Mouse (Mus musculus) layer of hippocampus, adult 2 months (tissue): ENCODE results near the gene Pde1a. TPM values are rescaled to one million over a fixed set of nuclear protein-coding genes. Genes with fewer than 3 reads are reported as not detected.

Experiments used
- DNase-seq, 2 experiments: peaks; one replicate each; pipeline ENCODE4 v3.0.0; 2022; ENCODE audit warnings: low spot score in 2 of 2
- H3K27ac ChIP-seq: fragments of 200-600 bp; 2 replicates; pipeline ENCODE4 v1.8.1; 2022
- H3K4me3 ChIP-seq: fragments of 200-600 bp; 2 replicates; pipeline ENCODE4 v1.8.1; 2022; ENCODE audit warnings: mild to moderate bottlenecking
- CTCF ChIP-seq: fragments of 200-600 bp; conservative IDR thresholded peaks from 2 replicates; pipeline ENCODE4 v1.8.1; 2022; ENCODE audit warnings: antibody characterized with exemption, mild to moderate bottlenecking, moderate library complexity
- total RNA-seq, 2 experiments: library from RNA; stranded (reverse); gene quantifications; 2 replicates each; pipeline ENCODE4 v1.2.3; 2021

The Pde1a gene
- total RNA-seq, 2 experiments from 2014 or later = 144 to 153 TPM

- no peak for TF ChIP-seq CTCF
- no peak overlapping the region for H3K27ac ChIP-seq
These were observed 49.0 kb downstream of the Pde1a start for GRCm38 (mm10) chr2:80080090-80080821.

DNA sequence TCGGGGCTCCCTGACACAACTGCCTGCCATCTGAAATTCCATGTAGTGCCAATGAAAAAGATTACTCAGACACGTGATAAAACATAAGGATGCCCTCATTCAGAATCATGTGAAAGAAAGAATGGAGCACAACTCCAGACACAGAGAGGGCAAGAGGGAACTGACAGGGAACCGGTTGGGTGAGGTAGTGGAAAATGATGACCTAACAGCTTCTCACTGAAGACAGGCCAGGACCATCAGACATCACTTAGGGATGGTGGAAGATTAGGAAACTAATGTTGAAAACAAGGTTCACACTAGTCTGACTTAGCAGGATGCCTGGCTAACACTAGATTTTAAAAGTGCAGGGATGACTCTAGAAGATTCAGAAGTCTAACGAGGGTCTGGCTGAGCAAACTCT is 49.6 kb downstream of the Pde1a start:
- no peak for DNase-seq
- Histone ChIP-seq H3K4me3 (no peak overlapping the region), H3K27ac (no peak overlapping the region)
- no peak for TF ChIP-seq CTCF

More at GRCm38 (mm10) chr2:80080090-80080821, 49.0 kb downstream of the Pde1a start:
- H3K4me3 ChIP-seq = no peak overlapping the region
- no peak for DNase-seq

GRCm38 (mm10) chr2:80076323-80076722 is 52.9 kb downstream of the Pde1a start:
- DNase-seq = peak in 1 of 2 experiments; percentile 25

DNA sequence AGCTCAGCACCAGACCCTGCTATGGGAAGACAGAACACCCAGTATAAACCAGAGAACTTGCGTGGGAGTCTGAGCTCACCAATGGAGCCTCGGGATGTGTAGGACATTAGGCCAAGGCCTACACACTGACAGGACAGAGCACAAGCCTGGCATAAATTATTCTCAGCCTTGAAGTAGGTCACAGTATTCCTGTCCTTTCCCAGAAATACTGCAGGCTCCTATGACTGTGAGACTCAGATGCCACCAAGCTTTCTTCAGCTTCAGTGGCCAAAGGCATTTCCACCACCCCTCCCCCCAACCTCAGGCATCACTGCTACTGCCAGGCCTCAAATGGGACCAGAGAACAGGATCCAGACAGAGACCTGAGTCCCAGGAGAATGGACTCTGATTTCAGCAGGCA is 54.7 kb downstream of the Pde1a start:
- Histone ChIP-seq H3K4me3 (no peak overlapping the region), H3K27ac (peak overlapping the region; percentile 70)
- DNase-seq = no peak
- no peak for TF ChIP-seq CTCF

More at GRCm38 (mm10) chr2:80076323-80076722, 52.9 kb downstream of the Pde1a start:
- no peak for TF ChIP-seq CTCF
- Histone ChIP-seq H3K27ac (no peak overlapping the region), H3K4me3 (no peak overlapping the region)

DNA sequence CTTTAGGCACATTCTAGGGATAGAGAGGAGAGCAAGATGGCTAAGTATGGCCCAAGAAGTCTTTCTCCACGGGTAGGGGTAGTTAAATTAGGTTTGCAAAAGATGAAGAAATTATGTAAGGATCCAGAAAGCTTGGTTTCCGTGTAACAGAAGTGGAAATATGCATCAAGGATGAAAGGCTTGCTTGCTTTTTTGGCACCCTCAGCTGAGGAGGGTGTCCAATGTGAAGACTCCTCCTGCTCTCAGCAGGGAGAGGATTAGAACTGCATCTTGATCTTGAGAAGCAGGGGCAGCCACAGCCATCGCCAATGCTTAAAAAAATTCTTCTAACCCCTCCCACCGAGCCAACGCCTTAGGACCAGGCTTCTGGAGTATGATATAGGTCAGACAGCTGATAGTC is 55.2 kb downstream of the Pde1a start:
- H3K27ac ChIP-seq = peak overlapping the region; percentile 70
- TF ChIP-seq CTCF = no peak
- H3K4me3 ChIP-seq = no peak overlapping the region
- DNase-seq = no peak

DNA sequence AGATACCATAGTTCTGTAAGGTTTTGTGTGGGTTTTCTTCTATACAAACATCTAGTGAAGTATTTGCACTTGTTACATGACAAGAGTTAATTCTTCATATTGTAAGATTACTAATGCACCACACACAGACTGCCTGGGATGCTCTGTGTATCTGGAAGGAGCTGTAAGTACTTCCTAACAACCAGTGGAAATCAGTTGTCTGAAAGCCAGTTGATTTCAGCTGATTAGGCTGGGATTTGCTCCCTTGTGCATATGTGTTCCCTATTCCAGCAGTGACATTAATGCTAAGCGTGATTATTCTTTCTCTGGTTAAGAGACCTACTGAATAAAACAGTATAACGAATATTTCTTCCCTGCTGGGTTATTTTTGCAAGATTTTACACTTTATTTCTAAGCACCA is 55.8 kb downstream of the Pde1a start:
- no peak for TF ChIP-seq CTCF
- Histone ChIP-seq H3K27ac (peak overlapping the region; percentile 70; the same call in 1 of the 2 replicates), H3K4me3 (no peak overlapping the region)
- no peak for DNase-seq

GRCm38 (mm10) chr2:80069745-80070144 is 59.5 kb downstream of the Pde1a start:
- H3K4me3 ChIP-seq = no peak overlapping the region
- no peak overlapping the region for H3K27ac ChIP-seq
- DNase-seq = no peak

GRCm38 (mm10) chr2:80066449-80066848 is 62.8 kb downstream of the Pde1a start:
- H3K27ac ChIP-seq = no peak overlapping the region
- H3K4me3 ChIP-seq = no peak overlapping the region
- no peak for DNase-seq

More at GRCm38 (mm10) chr2:80069745-80070144, 59.5 kb downstream of the Pde1a start:
- TF ChIP-seq CTCF = no peak

GRCm38 (mm10) chr2:80056062-80056461 is 73.2 kb downstream of the Pde1a start:
- TF ChIP-seq CTCF = no peak
- Histone ChIP-seq H3K4me3 (no peak overlapping the region), H3K27ac (no peak overlapping the region)
- no peak for DNase-seq

More at GRCm38 (mm10) chr2:80066449-80066848, 62.8 kb downstream of the Pde1a start:
- no peak for TF ChIP-seq CTCF

- H3K4me3 ChIP-seq = no peak overlapping the region
- no peak for DNase-seq
- no peak for TF ChIP-seq CTCF
These were observed 75.2 kb downstream of the Pde1a start for GRCm38 (mm10) chr2:80054042-80054441.

DNA sequence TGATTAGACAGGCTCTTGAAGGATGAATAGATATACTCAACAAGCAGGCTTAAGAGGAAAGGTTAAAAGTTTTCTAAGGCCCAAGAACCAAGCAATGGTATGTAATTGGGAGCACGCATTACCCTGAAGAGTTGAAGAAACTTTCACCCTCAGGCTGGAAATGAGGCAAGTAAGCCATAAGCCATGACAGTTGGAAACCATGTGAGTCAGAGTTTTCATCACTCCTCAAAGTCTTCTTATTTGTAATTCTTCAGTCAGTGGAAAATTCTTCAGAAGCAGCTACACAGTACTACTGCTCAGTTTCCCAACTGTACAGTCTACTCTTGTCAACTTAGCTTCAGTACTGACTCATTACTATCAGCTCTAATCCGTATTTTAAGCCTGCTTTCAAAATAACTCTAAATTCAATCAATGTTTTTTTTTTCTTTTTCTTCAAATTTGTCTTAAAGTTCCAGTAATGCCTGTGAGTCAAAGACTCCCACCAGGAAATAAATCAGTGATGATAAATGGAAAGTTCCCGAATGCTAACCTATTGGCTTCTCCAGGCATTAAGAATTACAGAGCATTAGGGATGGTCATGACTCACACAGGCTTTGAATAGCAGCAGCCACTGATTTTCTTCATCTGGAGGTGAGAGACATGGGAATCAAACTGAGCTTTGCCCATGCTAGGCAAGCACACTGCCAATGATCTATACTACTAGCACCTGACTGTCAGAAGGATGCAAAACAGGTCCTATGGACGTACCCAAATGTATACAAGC is 82.3 kb downstream of the Pde1a start:
- DNase-seq = no peak
- Histone ChIP-seq H3K4me3 (no peak overlapping the region), H3K27ac (no peak overlapping the region; the same call in 1 of the 2 replicates)
- no peak for TF ChIP-seq CTCF

More at GRCm38 (mm10) chr2:80054042-80054441, 75.2 kb downstream of the Pde1a start:
- H3K27ac ChIP-seq = no peak overlapping the region

DNA sequence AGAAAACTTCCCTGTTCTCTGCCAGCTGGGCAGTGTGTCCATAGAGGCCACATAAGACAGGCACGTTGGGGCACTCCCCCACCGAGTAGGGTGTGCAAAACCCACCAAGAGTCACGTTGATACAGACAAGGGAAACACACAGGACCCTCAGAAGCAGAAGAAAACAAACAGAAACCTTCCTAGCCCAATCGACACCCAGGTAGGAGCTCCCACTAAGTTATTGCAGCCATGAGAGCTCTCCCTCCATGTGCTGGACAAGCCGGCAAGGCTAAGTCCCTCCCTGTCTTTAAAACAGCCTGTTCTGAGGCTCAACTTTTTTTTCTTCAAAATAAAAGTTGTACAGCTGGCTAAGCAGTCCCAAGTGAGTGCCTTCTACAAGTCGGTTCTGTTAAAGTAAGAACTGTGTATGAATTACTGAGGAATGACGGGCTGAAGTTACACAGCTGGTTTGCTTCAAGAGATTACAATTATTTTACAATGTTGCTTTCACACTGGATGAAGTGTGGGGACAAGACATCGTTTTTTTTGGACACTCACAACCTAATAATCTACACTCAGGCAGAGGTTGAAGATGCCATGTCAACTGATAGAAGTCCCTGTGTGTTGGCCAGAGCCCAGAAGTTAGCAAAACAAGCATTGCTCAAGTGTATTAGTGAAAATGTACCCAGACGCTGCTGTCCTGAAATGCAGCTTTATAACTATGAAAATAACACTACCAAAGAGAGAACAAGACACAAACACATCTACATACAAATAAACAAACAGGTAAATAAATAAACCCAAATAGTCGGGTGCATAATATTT is 90.4 kb downstream of the Pde1a start:
- Histone ChIP-seq H3K27ac (peak overlapping the region; percentile 3; the same call in 1 of the 2 replicates), H3K4me3 (no peak overlapping the region; the same call in 1 of the 2 replicates)
- no peak for DNase-seq
- no peak for TF ChIP-seq CTCF
